Mouse (Mus musculus) stomach, postnatal 0 days (tissue): ENCODE measurements at regions not wholly inside any gene's neighbourhood (a gene's known extent, or its start where the extent isn't known, plus 50 kb on each side); places are given as distances from the start of the nearest gene placed in this dataset.

Experiments
- ATAC-seq: fragments of 200-750 bp; cut with Nextera tagmentation; 2 replicates; pipeline ENCODE4 v1.8.0; 2017; ENCODE audit not compliant: low FRiP score, low TSS enrichment
- DNase-seq: peaks from one replicate; pipeline ENCODE4 v3.0.0-alpha.2; 2016; ENCODE audit warnings: low spot score
- H3K27ac ChIP-seq: fragments of 300-500 bp; sonication (generic); replicated peaks from 2 replicates; pipeline ENCODE4 v1.5.1; 2014; ENCODE audit warnings: mild to moderate bottlenecking, control low read depth
- H3K27me3 ChIP-seq: fragments of 300-500 bp; sonication (generic); 2 replicates; pipeline ENCODE4 v1.6.1; 2014; ENCODE audit warnings: low read length; ENCODE audit not compliant: control insufficient read depth, insufficient read depth
- H3K36me3 ChIP-seq: fragments of 300-500 bp; sonication (generic); 2 replicates; pipeline ENCODE4 v1.6.1; 2014; ENCODE audit warnings: low read length, mixed read lengths; ENCODE audit not compliant: control insufficient read depth, insufficient read depth
- H3K4me1 ChIP-seq: fragments of 300-500 bp; sonication (generic); replicated peaks from 2 replicates; pipeline ENCODE4 v1.6.1; 2014; ENCODE audit warnings: antibody characterized with exemption; ENCODE audit not compliant: control insufficient read depth, insufficient read depth
- H3K4me2 ChIP-seq: fragments of 300-500 bp; sonication (generic); replicated peaks from 2 replicates; pipeline ENCODE4 v1.6.1; 2014; ENCODE audit warnings: low read depth, mild to moderate bottlenecking, control low read depth, moderate library complexity
- H3K4me3 ChIP-seq: fragments of 300-500 bp; sonication (generic); 2 replicates; pipeline ENCODE4 v1.5.1; 2014; ENCODE audit warnings: low read depth, low read length, control low read depth
- H3K9ac ChIP-seq: fragments of 300-500 bp; sonication (generic); 2 replicates; pipeline ENCODE4 v1.6.1; 2014; ENCODE audit warnings: mild to moderate bottlenecking, low read length, control low read depth, mixed read lengths
- H3K9me3 ChIP-seq: fragments of 300-500 bp; sonication (generic); 2 replicates; pipeline ENCODE4 v1.6.1; 2016; ENCODE audit warnings: low read length; ENCODE audit not compliant: control insufficient read depth
- CTCF ChIP-seq: IDR thresholded peaks from 2 replicates; pipeline ENCODE4 v1.5.1; 2016; ENCODE audit warnings: antibody characterized with exemption, low read depth, mild to moderate bottlenecking, moderate library complexity
- EP300 ChIP-seq: optimal IDR thresholded peaks from 2 replicates; pipeline ENCODE3; 2016; ENCODE audit warnings: antibody characterized with exemption
- WGBS: fragments of 180-500 bp; shearing (Covaris S2); extraction: QIAGEN DNeasy Blood & Tissue Kit; methylation state at CpG from one replicate; pipeline ENCODE4 v1.1.7; 2014; 5-methylcytosine and 5-hydroxymethylcytosine counted together

DNA sequence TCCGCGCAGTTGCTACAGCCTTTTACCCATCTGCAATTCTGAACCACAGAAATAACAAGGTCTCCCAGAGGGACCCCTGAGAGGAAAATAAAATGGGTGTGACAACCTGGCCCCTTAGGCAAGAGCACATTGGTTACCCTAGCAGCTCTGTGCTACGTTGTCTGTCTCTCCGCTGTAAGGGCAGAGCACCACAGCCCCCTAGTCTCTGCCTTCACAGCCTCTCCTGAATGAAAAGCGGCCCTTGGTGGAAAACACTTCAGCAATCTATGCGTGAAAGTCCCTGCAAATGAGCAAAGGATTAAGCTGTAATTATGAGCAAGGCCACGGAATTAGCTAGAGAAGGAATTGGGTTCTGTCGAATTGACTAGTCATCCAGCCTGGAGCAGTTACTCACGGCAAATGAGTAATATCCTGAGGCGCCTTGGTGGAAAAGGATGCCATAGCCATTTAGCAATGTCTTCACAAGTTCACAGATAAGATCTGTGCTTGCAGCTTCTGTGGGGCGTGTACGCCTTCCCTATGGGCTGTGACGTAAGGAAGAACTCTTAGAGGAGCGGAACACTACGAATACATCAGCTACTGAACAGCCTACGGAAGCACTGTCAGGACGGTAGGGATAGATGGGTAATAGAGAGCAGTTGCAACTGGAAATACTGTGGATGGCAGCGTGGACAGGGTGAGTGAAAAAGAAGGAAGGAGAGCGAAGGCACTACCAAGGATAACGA lies 61.0 kb upstream of the Nphp3 start:
- no peaks in the 10 kb centered on the region for H3K27me3 ChIP-seq
- ATAC-seq (no peak), DNase-seq (no peak)
- no peaks in the 10 kb centered on the region for H3K4me1 ChIP-seq
- no peak overlapping the region for H3K9ac ChIP-seq
- H3K36me3 ChIP-seq, result no peaks in the 10 kb centered on the region
- no peaks in the 10 kb centered on the region for H3K9me3 ChIP-seq
- 84% methylated on average over 20 of the region's 20 CpGs for WGBS
- TF ChIP-seq EP300 (no peak), CTCF (no peak)
- H3K4me3 ChIP-seq, result no peak overlapping the region
- H3K27ac ChIP-seq, result no peak overlapping the region
- H3K4me2 ChIP-seq, result no peak overlapping the region

DNA sequence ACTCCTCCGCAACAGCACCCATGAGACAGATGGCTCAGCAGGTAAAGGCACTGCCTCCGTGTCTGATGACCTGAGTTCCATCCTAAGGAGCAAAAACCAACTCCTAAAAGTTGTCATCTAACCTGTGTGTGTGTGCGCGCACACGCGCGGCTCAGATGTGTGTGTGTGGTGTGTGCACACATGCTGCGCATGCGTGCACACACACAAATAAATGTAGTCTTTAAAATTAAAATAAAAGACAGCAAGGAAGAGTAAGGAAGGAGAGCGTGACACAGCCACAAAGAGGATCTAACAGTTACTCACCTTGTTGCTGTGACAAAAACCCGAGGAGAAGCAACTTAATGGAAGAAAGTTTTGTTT lies 60.5 kb upstream of the Nphp3 start:
- WGBS, result 95% methylated on average over 11 of the region's 11 CpGs
- DNase-seq (no peak), ATAC-seq (no peak)

DNA sequence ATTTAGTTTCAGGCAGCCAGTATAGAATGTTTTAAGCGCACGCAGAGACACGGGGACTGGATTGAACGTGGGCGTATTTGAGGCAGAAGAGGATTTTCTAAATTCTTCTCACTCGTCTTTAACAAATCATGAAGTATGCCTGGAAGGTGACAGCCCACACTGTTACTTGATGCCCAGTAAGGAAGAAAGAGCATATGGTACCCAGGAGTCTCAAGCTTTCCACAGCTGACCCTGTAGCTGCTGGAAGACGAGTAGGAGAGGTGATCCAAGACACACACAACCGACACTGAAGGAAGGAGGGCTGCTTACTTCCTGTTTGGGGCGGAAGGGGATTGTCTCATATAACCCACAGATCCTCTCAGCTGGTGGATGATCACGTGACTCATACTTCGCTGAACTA lies 56.9 kb upstream of the Nphp3 start:
- Histone ChIP-seq H3K27me3 (no peaks in the 10 kb centered on the region), H3K9me3 (no peaks in the 10 kb centered on the region), H3K9ac (no peak overlapping the region), H3K27ac (no peak overlapping the region), H3K36me3 (no peaks in the 10 kb centered on the region), H3K4me3 (no peak overlapping the region), H3K4me2 (no peak overlapping the region), H3K4me1 (no peaks in the 10 kb centered on the region)
- no peak for ATAC-seq
- no peak for DNase-seq
- no peak for TF ChIP-seq CTCF
- no peak for TF ChIP-seq EP300
- WGBS, result 80% methylated on average over 11 of the region's 11 CpGs

More for the DNA sequence above, 60.5 kb upstream of the Nphp3 start:
- Histone ChIP-seq H3K9ac (no peak overlapping the region), H3K36me3 (no peaks in the 10 kb centered on the region), H3K4me1 (no peaks in the 10 kb centered on the region), H3K27ac (no peak overlapping the region), H3K9me3 (no peaks in the 10 kb centered on the region), H3K27me3 (no peaks in the 10 kb centered on the region), H3K4me2 (no peak overlapping the region), H3K4me3 (no peak overlapping the region)
- TF ChIP-seq EP300, result no peak
- TF ChIP-seq CTCF, result no peak

DNA sequence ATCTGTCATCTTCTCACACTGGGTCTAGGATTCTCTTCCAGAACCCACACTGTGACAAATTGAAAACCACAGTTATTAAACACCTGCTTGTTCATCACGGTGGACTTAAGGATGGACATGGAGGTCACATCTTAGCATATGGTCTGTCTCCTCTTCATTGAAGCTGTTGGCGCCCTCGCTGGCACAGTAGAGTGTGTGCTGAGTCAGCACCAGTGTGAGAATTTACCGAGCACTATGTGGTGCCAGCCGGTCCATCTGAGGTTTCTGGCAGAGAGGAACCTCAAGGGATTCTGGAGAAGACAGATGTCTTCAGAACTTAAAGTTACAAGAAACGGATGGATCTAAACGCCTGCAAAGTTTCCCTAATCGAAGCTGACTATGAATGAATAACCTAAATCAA lies 50.5 kb upstream of the Nphp3 start:
- Histone ChIP-seq H3K9me3 (no peaks in the 10 kb centered on the region), H3K27ac (no peak overlapping the region), H3K9ac (no peak overlapping the region), H3K4me1 (no peaks in the 10 kb centered on the region), H3K36me3 (no peaks in the 10 kb centered on the region), H3K27me3 (no peaks in the 10 kb centered on the region), H3K4me3 (no peak overlapping the region), H3K4me2 (no peak overlapping the region)
- DNase-seq (no peak), ATAC-seq (no peak)
- WGBS, result 91% methylated on average over 8 of the region's 8 CpGs
- TF ChIP-seq CTCF (no peak), EP300 (no peak)
